Mouse (Mus musculus): ENCODE measurements at regions not wholly inside any gene's neighbourhood (a gene's known extent, or its start where the extent isn't known, plus 50 kb on each side); places are given as distances from the start of the nearest gene placed in this dataset.

- ATAC-seq: no peak
- no peaks in the 10 kb centered on the region for H3K9me3 ChIP-seq (replicated peaks; ENCODE audit: control insufficient read depth, low read length)
- no peaks in the 10 kb centered on the region for H3K27me3 ChIP-seq (replicated peaks; ENCODE audit: control insufficient read depth, insufficient read depth, low read length)
- DNase-seq (ENCODE audit: low spot score): no peak
- H3K36me3 ChIP-seq (ENCODE audit: control insufficient read depth, insufficient read depth, low read length): no peaks in the 10 kb centered on the region
- 89% methylated on average over 3 of the region's 3 CpGs for WGBS
- H3K4me2 ChIP-seq (ENCODE audit: low read length): no peak overlapping the region
- no peak overlapping the region for H3K27ac ChIP-seq (ENCODE audit: low read depth, low read length)
- no peak overlapping the region for H3K9ac ChIP-seq (ENCODE audit: low read length)
- H3K4me1 ChIP-seq (ENCODE audit: control insufficient read depth, insufficient read depth, low read length): no peaks in the 10 kb centered on the region
- no peak overlapping the region for H3K4me3 ChIP-seq (ENCODE audit: low read depth, low read length)
Observed at GRCm38 (mm10) chr2:102250101-102250500, 63.9 kb upstream of the Ldlrad3 start.

- H3K27ac ChIP-seq (ENCODE audit: low read depth, low read length): no peak overlapping the region
- no peak for ATAC-seq
- DNase-seq (ENCODE audit: low spot score): no peak
- 0 out of 2 replicates have a peak, but pooled peaks cover 3% of the 10 kb centered on the region for H3K4me1 ChIP-seq (ENCODE audit: control insufficient read depth, insufficient read depth, low read length)
- no peak overlapping the region for H3K4me2 ChIP-seq (ENCODE audit: low read length)
- H3K4me3 ChIP-seq (ENCODE audit: low read depth, low read length): no peak overlapping the region
- H3K36me3 ChIP-seq (ENCODE audit: control insufficient read depth, insufficient read depth, low read length): no peaks in the 10 kb centered on the region
- H3K9me3 ChIP-seq (replicated peaks; ENCODE audit: control insufficient read depth, low read length): no peaks in the 10 kb centered on the region
- WGBS: 65% methylated on average over 2 of the region's 2 CpGs
- H3K27me3 ChIP-seq (replicated peaks; ENCODE audit: control insufficient read depth, insufficient read depth, low read length): no peaks in the 10 kb centered on the region
- H3K9ac ChIP-seq (ENCODE audit: low read length): no peak overlapping the region
Observed at GRCm38 (mm10) chr2:102246484-102246883, 60.3 kb upstream of the Ldlrad3 start.

GRCm38 (mm10) chr2:102244491-102244890 lies 58.3 kb upstream of the Ldlrad3 start:
- Histone ChIP-seq H3K4me2 (ENCODE audit: low read length) (no peak overlapping the region), H3K4me3 (ENCODE audit: low read depth, low read length) (no peak overlapping the region), H3K27me3 (replicated peaks; ENCODE audit: control insufficient read depth, insufficient read depth, low read length) (no peaks in the 10 kb centered on the region), H3K9ac (ENCODE audit: low read length) (no peak overlapping the region), H3K9me3 (replicated peaks; ENCODE audit: control insufficient read depth, low read length) (no peaks in the 10 kb centered on the region), H3K4me1 (ENCODE audit: control insufficient read depth, insufficient read depth, low read length) (peaks cover 6% of the 10 kb centered on the region; the same call in 1 of the 2 replicates), H3K27ac (ENCODE audit: low read depth, low read length) (no peak overlapping the region), H3K36me3 (ENCODE audit: control insufficient read depth, insufficient read depth, low read length) (no peaks in the 10 kb centered on the region)
- 28% methylated on average over 2 of the region's 2 CpGs for WGBS
- DNase-seq (ENCODE audit: low spot score): no peak
- ATAC-seq: no peak

GRCm38 (mm10) chr2:102241626-102242025 lies 55.4 kb upstream of the Ldlrad3 start:
- Histone ChIP-seq H3K27ac (ENCODE audit: low read depth, low read length) (no peak overlapping the region), H3K27me3 (replicated peaks; ENCODE audit: control insufficient read depth, insufficient read depth, low read length) (no peaks in the 10 kb centered on the region), H3K9ac (ENCODE audit: low read length) (no peak overlapping the region), H3K4me2 (ENCODE audit: low read length) (no peak overlapping the region), H3K9me3 (replicated peaks; ENCODE audit: control insufficient read depth, low read length) (no peaks in the 10 kb centered on the region), H3K36me3 (ENCODE audit: control insufficient read depth, insufficient read depth, low read length) (no peaks in the 10 kb centered on the region), H3K4me1 (ENCODE audit: control insufficient read depth, insufficient read depth, low read length) (peaks cover 6% of the 10 kb centered on the region; the same call in 1 of the 2 replicates), H3K4me3 (ENCODE audit: low read depth, low read length) (no peak overlapping the region)
- 82% methylated on average over 7 of the region's 7 CpGs for WGBS
- DNase-seq (ENCODE audit: low spot score) (no peak), ATAC-seq (no peak)

- Histone ChIP-seq H3K4me1 (ENCODE audit: control insufficient read depth, insufficient read depth, low read length) (peaks cover 6% of the 10 kb centered on the region; the same call in 1 of the 2 replicates), H3K4me3 (ENCODE audit: low read depth, low read length) (no peak overlapping the region), H3K27ac (ENCODE audit: low read depth, low read length) (no peak overlapping the region), H3K36me3 (ENCODE audit: control insufficient read depth, insufficient read depth, low read length) (no peaks in the 10 kb centered on the region), H3K27me3 (replicated peaks; ENCODE audit: control insufficient read depth, insufficient read depth, low read length) (no peaks in the 10 kb centered on the region), H3K4me2 (ENCODE audit: low read length) (no peak overlapping the region), H3K9ac (ENCODE audit: low read length) (no peak overlapping the region), H3K9me3 (replicated peaks; ENCODE audit: control insufficient read depth, low read length) (no peaks in the 10 kb centered on the region)
- WGBS: 46% methylated on average over 6 of the region's 6 CpGs
- ATAC-seq: peak; percentile 86
- peak; percentile 62 for DNase-seq (ENCODE audit: low spot score)
Observed at GRCm38 (mm10) chr2:102239712-102240505, 53.7 kb upstream of the Ldlrad3 start.
